Mouse (Mus musculus) midbrain, embryonic 10.5 days (tissue): ENCODE measurements at regions not wholly inside any gene's neighbourhood (a gene's known extent, or its start where the extent isn't known, plus 50 kb on each side); places are given as distances from the start of the nearest gene placed in this dataset.

Source experiments
- DNase-seq: peaks from one replicate; pipeline ENCODE4 v3.0.0-alpha.2; 2017; ENCODE audit warnings: low spot score
- H3K27ac ChIP-seq: fragments of 300-500 bp; sonication (generic); replicated peaks from 2 replicates; pipeline ENCODE4 v1.5.1; 2016; ENCODE audit warnings: mild to moderate bottlenecking
- H3K27me3 ChIP-seq: fragments of 300-500 bp; sonication (generic); 2 replicates; pipeline ENCODE4 v1.6.1; 2016; ENCODE audit warnings: low read depth, mild to moderate bottlenecking; ENCODE audit not compliant: poor library complexity, severe bottlenecking
- H3K36me3 ChIP-seq: fragments of 300-500 bp; sonication (generic); 2 replicates; pipeline ENCODE4 v1.6.1; 2016; ENCODE audit warnings: mild to moderate bottlenecking, moderate library complexity
- H3K4me1 ChIP-seq: fragments of 300-500 bp; sonication (generic); 2 replicates; pipeline ENCODE4 v1.6.1; 2016
- H3K4me3 ChIP-seq: fragments of 300-500 bp; sonication (generic); 2 replicates; pipeline ENCODE4 v1.5.1; 2016; ENCODE audit warnings: mild to moderate bottlenecking, moderate library complexity
- H3K9me3 ChIP-seq: fragments of 300-500 bp; sonication (generic); replicated peaks from 2 replicates; pipeline ENCODE4 v1.6.1; 2016; ENCODE audit warnings: mild to moderate bottlenecking
- WGBS: fragments of 180-500 bp; shearing (Covaris S2); methylation state at CpG from one replicate; pipeline ENCODE4 v1.1.7; 2016; 5-methylcytosine and 5-hydroxymethylcytosine counted together

GRCm38 (mm10) chr13:102132696-102133095, 364.7 kb upstream of the Pik3r1 start:
- Histone ChIP-seq H3K4me3 (no peak overlapping the region), H3K9me3 (no peaks in the 10 kb centered on the region), H3K27me3 (no peaks in the 10 kb centered on the region), H3K4me1 (peaks cover 10% of the 10 kb centered on the region), H3K36me3 (no peaks in the 10 kb centered on the region), H3K27ac (no peak overlapping the region)
- WGBS: 72% methylated on average over 2 of the region's 2 CpGs
- no peak for DNase-seq

GRCm38 (mm10) chr13:102135210-102135609, 367.2 kb upstream of the Pik3r1 start:
- H3K27ac ChIP-seq: no peak overlapping the region
- H3K4me3 ChIP-seq: no peak overlapping the region
- no peaks in the 10 kb centered on the region for H3K27me3 ChIP-seq
- peaks cover 10% of the 10 kb centered on the region for H3K4me1 ChIP-seq
- H3K9me3 ChIP-seq: no peaks in the 10 kb centered on the region
- DNase-seq: no peak
- no peaks in the 10 kb centered on the region for H3K36me3 ChIP-seq

GRCm38 (mm10) chr13:102142986-102143385, 375.0 kb upstream of the Pik3r1 start:
- H3K4me1 ChIP-seq: no peaks in the 10 kb centered on the region
- H3K27me3 ChIP-seq: no peaks in the 10 kb centered on the region
- DNase-seq: no peak
- WGBS: 92% methylated on average over 7 of the region's 7 CpGs
- no peaks in the 10 kb centered on the region for H3K9me3 ChIP-seq
- no peak overlapping the region for H3K4me3 ChIP-seq
- H3K27ac ChIP-seq: no peak overlapping the region
- H3K36me3 ChIP-seq: no peaks in the 10 kb centered on the region

- WGBS: 88% methylated on average over 2 of the region's 2 CpGs
- DNase-seq: no peak
- no peaks in the 10 kb centered on the region for H3K27me3 ChIP-seq
- no peaks in the 10 kb centered on the region for H3K36me3 ChIP-seq
- H3K9me3 ChIP-seq: no peaks in the 10 kb centered on the region
- H3K27ac ChIP-seq: no peak overlapping the region
- no peaks in the 10 kb centered on the region for H3K4me1 ChIP-seq
- no peak overlapping the region for H3K4me3 ChIP-seq
Observed at GRCm38 (mm10) chr13:102143848-102144247, 375.8 kb upstream of the Pik3r1 start.

GRCm38 (mm10) chr13:102148039-102148438, 380.0 kb upstream of the Pik3r1 start:
- H3K9me3 ChIP-seq: no peaks in the 10 kb centered on the region
- no peaks in the 10 kb centered on the region for H3K27me3 ChIP-seq
- 93% methylated on average over 2 of the region's 2 CpGs for WGBS
- H3K4me1 ChIP-seq: no peaks in the 10 kb centered on the region
- no peak overlapping the region for H3K4me3 ChIP-seq
- H3K27ac ChIP-seq: no peak overlapping the region
- no peak for DNase-seq
- H3K36me3 ChIP-seq: no peaks in the 10 kb centered on the region

GRCm38 (mm10) chr13:102153785-102154608, 386.0 kb upstream of the Pik3r1 start:
- Histone ChIP-seq H3K4me1 (peaks cover 12% of the 10 kb centered on the region), H3K27ac (no peak overlapping the region), H3K9me3 (no peaks in the 10 kb centered on the region), H3K36me3 (no peaks in the 10 kb centered on the region), H3K27me3 (no peaks in the 10 kb centered on the region), H3K4me3 (no peak overlapping the region)
- no peak for DNase-seq
- WGBS: 67% methylated on average over 5 of the region's 5 CpGs

GRCm38 (mm10) chr13:102154609-102154899, 386.5 kb upstream of the Pik3r1 start:
- H3K27ac ChIP-seq: no peak overlapping the region
- H3K4me3 ChIP-seq: no peak overlapping the region
- 74% methylated on average over 2 of the region's 2 CpGs for WGBS
- H3K27me3 ChIP-seq: no peaks in the 10 kb centered on the region
- peaks cover 12% of the 10 kb centered on the region for H3K4me1 ChIP-seq
- no peak for DNase-seq
- no peaks in the 10 kb centered on the region for H3K36me3 ChIP-seq
- H3K9me3 ChIP-seq: no peaks in the 10 kb centered on the region

- no peak overlapping the region for H3K4me3 ChIP-seq
- H3K27me3 ChIP-seq: no peaks in the 10 kb centered on the region
- peaks cover 12% of the 10 kb centered on the region for H3K4me1 ChIP-seq
- 67% methylated on average over 6 of the region's 6 CpGs for WGBS
- DNase-seq: no peak
- no peaks in the 10 kb centered on the region for H3K36me3 ChIP-seq
- H3K27ac ChIP-seq: no peak overlapping the region
- H3K9me3 ChIP-seq: no peaks in the 10 kb centered on the region
Observed at GRCm38 (mm10) chr13:102157369-102158130, 389.5 kb upstream of the Pik3r1 start.

GRCm38 (mm10) chr13:102173382-102174234, 405.6 kb upstream of the Pik3r1 start:
- Histone ChIP-seq H3K36me3 (no peaks in the 10 kb centered on the region), H3K27me3 (no peaks in the 10 kb centered on the region), H3K9me3 (0 out of 2 replicates have a peak, but pooled peaks cover 2% of the 10 kb centered on the region), H3K4me3 (no peak overlapping the region), H3K27ac (no peak overlapping the region), H3K4me1 (no peaks in the 10 kb centered on the region)
- no peak for DNase-seq
- 91% methylated on average over 9 of the region's 9 CpGs for WGBS

- H3K4me1 ChIP-seq: no peaks in the 10 kb centered on the region
- no peak overlapping the region for H3K27ac ChIP-seq
- H3K4me3 ChIP-seq: no peak overlapping the region
- 93% methylated on average over 3 of the region's 3 CpGs for WGBS
- no peaks in the 10 kb centered on the region for H3K36me3 ChIP-seq
- H3K27me3 ChIP-seq: no peaks in the 10 kb centered on the region
- H3K9me3 ChIP-seq: 0 out of 2 replicates have a peak, but pooled peaks cover 2% of the 10 kb centered on the region
- no peak for DNase-seq
Observed at GRCm38 (mm10) chr13:102174431-102174830, 406.4 kb upstream of the Pik3r1 start.

GRCm38 (mm10) chr13:102174896-102175295, 406.9 kb upstream of the Pik3r1 start:
- Histone ChIP-seq H3K9me3 (0 out of 2 replicates have a peak, but pooled peaks cover 2% of the 10 kb centered on the region), H3K4me1 (no peaks in the 10 kb centered on the region), H3K27me3 (no peaks in the 10 kb centered on the region), H3K4me3 (no peak overlapping the region), H3K27ac (no peak overlapping the region), H3K36me3 (no peaks in the 10 kb centered on the region)
- 93% methylated on average over 2 of the region's 2 CpGs for WGBS
- DNase-seq: no peak

- H3K27ac ChIP-seq: no peak overlapping the region
- H3K27me3 ChIP-seq: no peaks in the 10 kb centered on the region
- no peak overlapping the region for H3K4me3 ChIP-seq
- 97% methylated on average over 1 of the region's 1 CpGs for WGBS
- no peaks in the 10 kb centered on the region for H3K4me1 ChIP-seq
- no peaks in the 10 kb centered on the region for H3K36me3 ChIP-seq
- no peak for DNase-seq
- H3K9me3 ChIP-seq: 0 out of 2 replicates have a peak, but pooled peaks cover 2% of the 10 kb centered on the region
Observed at GRCm38 (mm10) chr13:102175406-102175805, 407.4 kb upstream of the Pik3r1 start.
